Mouse (Mus musculus) 416B (cell line): ENCODE data around the gene Gbf1.

Experiments
- DNase-seq: peaks from one replicate; pipeline ENCODE4 v3.0.0; 2011; ENCODE audit warnings: low read depth

The Gbf1 gene

GRCm38 (mm10) chr19:46316846-46317545 is 164.7 kb downstream of the Gbf1 start:
- no peak for DNase-seq

- no peak for DNase-seq
Measured at GRCm38 (mm10) chr19:46317546-46317885, 165.2 kb downstream of the Gbf1 start.

- no peak for DNase-seq
Measured at GRCm38 (mm10) chr19:46318031-46318471, 165.7 kb downstream of the Gbf1 start.

GRCm38 (mm10) chr19:46318586-46319378 is 166.5 kb downstream of the Gbf1 start:
- peak; percentile 69 for DNase-seq

GRCm38 (mm10) chr19:46320076-46320785 is 167.9 kb downstream of the Gbf1 start:
- no peak for DNase-seq

- DNase-seq, result no peak
Measured at GRCm38 (mm10) chr19:46321101-46321943, 169.0 kb downstream of the Gbf1 start.

GRCm38 (mm10) chr19:46322144-46322995 is 170.1 kb downstream of the Gbf1 start:
- no peak for DNase-seq

- DNase-seq, result no peak
Measured at GRCm38 (mm10) chr19:46322996-46323572, 170.8 kb downstream of the Gbf1 start.

GRCm38 (mm10) chr19:46323716-46324115 is 171.4 kb downstream of the Gbf1 start:
- no peak for DNase-seq

GRCm38 (mm10) chr19:46324366-46324765 is 172.1 kb downstream of the Gbf1 start:
- no peak for DNase-seq

- DNase-seq, result no peak
Measured at GRCm38 (mm10) chr19:46324918-46325317, 172.6 kb downstream of the Gbf1 start.

- DNase-seq, result no peak
Measured at GRCm38 (mm10) chr19:46326019-46326755, 173.9 kb downstream of the Gbf1 start.

GRCm38 (mm10) chr19:46326756-46327305 is 174.5 kb downstream of the Gbf1 start, which contains the start of gene Psd:
Gene Psd (minus strand): TSS chr19:46327156.
- no peak for DNase-seq

GRCm38 (mm10) chr19:46327531-46328064 is 175.3 kb downstream of the Gbf1 start:
- DNase-seq, result no peak

GRCm38 (mm10) chr19:46328081-46329030 is 176.0 kb downstream of the Gbf1 start, which contains the start of gene Fbxl15:
Gene Fbxl15 (plus strand): TSS chr19:46328184.
- DNase-seq, result peak; percentile 97

GRCm38 (mm10) chr19:46329031-46329641 is 176.8 kb downstream of the Gbf1 start:
- DNase-seq, result no peak

- DNase-seq, result peak; percentile 85
Measured at GRCm38 (mm10) chr19:46329951-46330350, 177.6 kb downstream of the Gbf1 start.
